Mouse (Mus musculus): Measurements from ENCODE around the gene 1700023F06Rik.

DNA sequence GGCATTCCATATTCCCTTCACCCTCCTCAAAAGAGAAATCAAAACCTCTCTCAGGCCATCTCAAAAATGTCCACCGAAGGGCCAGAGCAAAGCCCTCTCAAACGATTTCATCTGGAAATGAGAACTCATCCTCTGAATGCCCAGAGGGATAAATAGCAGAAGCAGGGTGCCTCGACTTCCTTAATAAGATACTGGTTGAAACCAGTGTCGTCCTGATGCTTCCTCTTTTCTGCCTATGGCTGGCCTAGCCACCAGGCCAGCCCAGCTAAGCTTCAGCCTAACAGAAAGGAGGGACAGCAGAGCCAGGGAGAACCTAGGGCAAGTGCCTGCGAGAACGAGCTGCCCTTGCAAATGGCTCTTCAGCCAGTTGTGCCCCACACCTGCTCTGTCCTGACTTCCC is 41.2 kb upstream of the 1700023F06Rik start:
- TF ChIP-seq CTCF (IDR thresholded peaks at IDR 0.05; ENCODE audit: insufficient read depth, low read length) (no peak), POLR2A (IDR thresholded peaks at IDR 0.05; ENCODE audit: borderline replicate concordance, extremely low read depth, low read depth, low read length) (no peak)

All from lung, adult 2 months (tissue).